Mouse (Mus musculus): ENCODE data around the gene Mcam.

- TF ChIP-seq CTCF (IDR thresholded peaks at IDR 0.05; ENCODE audit: low read depth): no peak
- no peak for TF ChIP-seq EP300 (IDR thresholded peaks at IDR 0.05; ENCODE audit: low read depth)
Observed at GRCm38 (mm10) chr9:44177405-44177804, 43.1 kb downstream of the Mcam start.

Data from liver, embryonic 14.5 days (tissue).